Mouse (Mus musculus): Measurements from ENCODE around the gene Gnaz.

- TF ChIP-seq POLR2A (IDR thresholded peaks at IDR 0.05; ENCODE audit: low read depth, low read length), result no peak
- no peak for TF ChIP-seq CTCF (conservative IDR thresholded peaks at IDR 0.05; ENCODE audit: insufficient read depth, insufficient read length, low read depth, low read length)
These were observed 59.5 kb downstream of the Gnaz start for GRCm38 (mm10) chr10:75026491-75026890.

Measured in kidney, adult 2 months (tissue).